Mouse (Mus musculus): ENCODE results near the gene Necab3. TPM values are rescaled to one million over a fixed set of nuclear protein-coding genes. Genes with fewer than 3 reads are reported as not detected.

The Necab3 gene
- polyA plus RNA-seq, 1 experiment from 2014 or later = 2.8 TPM

GRCm38 (mm10) chr2:154549886-154550189, 8.9 kb downstream of the Necab3 start:
- peak overlapping the region; percentile 90 for H3K4me2 ChIP-seq (replicated peaks; ENCODE audit: low read depth, low read length)
- ATAC-seq (ENCODE audit: low FRiP score, low TSS enrichment) = no peak

GRCm38 (mm10) chr2:154549127-154549885, 9.4 kb downstream of the Necab3 start:
- no peaks in the 10 kb centered on the region for H3K36me3 ChIP-seq (ENCODE audit: insufficient read depth, low read length)
- H3K9ac ChIP-seq (replicated peaks; ENCODE audit: low read length) = peak overlapping the region; percentile 56
- H3K9me3 ChIP-seq (ENCODE audit: low read length) = no peaks in the 10 kb centered on the region
- WGBS = 4% methylated on average over 40 of the region's 48 CpGs
- H3K27ac ChIP-seq (ENCODE audit: low read length) = no peak overlapping the region
- peak; percentile 61; the same call in 1 of the 2 replicates for ATAC-seq (ENCODE audit: low FRiP score, low TSS enrichment)
- peak overlapping the region; percentile 90 for H3K4me2 ChIP-seq (replicated peaks; ENCODE audit: low read depth, low read length)
- peaks cover 25% of the 10 kb centered on the region for H3K27me3 ChIP-seq (ENCODE audit: insufficient read depth, low read length)
- peak overlapping the region; percentile 51 for H3K4me3 ChIP-seq (ENCODE audit: low read length)
- peaks cover 24% of the 10 kb centered on the region for H3K4me1 ChIP-seq (ENCODE audit: insufficient read depth, low read length)

More at GRCm38 (mm10) chr2:154549886-154550189, 8.9 kb downstream of the Necab3 start:
- peaks cover 24% of the 10 kb centered on the region for H3K4me1 ChIP-seq (ENCODE audit: insufficient read depth, low read length)
- 22% methylated on average over 15 of the region's 20 CpGs for WGBS
- H3K9me3 ChIP-seq (ENCODE audit: low read length) = no peaks in the 10 kb centered on the region
- H3K36me3 ChIP-seq (ENCODE audit: insufficient read depth, low read length) = no peaks in the 10 kb centered on the region
- H3K4me3 ChIP-seq (ENCODE audit: low read length) = peak overlapping the region; percentile 51
- peaks cover 25% of the 10 kb centered on the region for H3K27me3 ChIP-seq (ENCODE audit: insufficient read depth, low read length)
- H3K27ac ChIP-seq (ENCODE audit: low read length) = no peak overlapping the region
- H3K9ac ChIP-seq (replicated peaks; ENCODE audit: low read length) = no peak overlapping the region

GRCm38 (mm10) chr2:154548688-154549087, 10.0 kb downstream of the Necab3 start:
- ATAC-seq (ENCODE audit: low FRiP score, low TSS enrichment) = 0 out of 2 replicates have a peak, but pooled peaks have one; percentile 20
- Histone ChIP-seq H3K27me3 (ENCODE audit: insufficient read depth, low read length) (peaks cover 25% of the 10 kb centered on the region), H3K36me3 (ENCODE audit: insufficient read depth, low read length) (no peaks in the 10 kb centered on the region), H3K4me2 (replicated peaks; ENCODE audit: low read depth, low read length) (no peak overlapping the region), H3K4me1 (ENCODE audit: insufficient read depth, low read length) (peaks cover 24% of the 10 kb centered on the region), H3K9ac (replicated peaks; ENCODE audit: low read length) (no peak overlapping the region), H3K9me3 (ENCODE audit: low read length) (no peaks in the 10 kb centered on the region), H3K4me3 (ENCODE audit: low read length) (no peak overlapping the region), H3K27ac (ENCODE audit: low read length) (no peak overlapping the region)
- 56% methylated on average over 3 of the region's 3 CpGs for WGBS

GRCm38 (mm10) chr2:154546711-154547110, 12.0 kb downstream of the Necab3 start, which contains the start of gene 1700003F12Rik:
Gene 1700003F12Rik (plus strand): TSS chr2:154547085.
- no peak within 1 kb of the TSS for H3K4me2 ChIP-seq (replicated peaks; ENCODE audit: low read depth, low read length)
- H3K27me3 ChIP-seq (ENCODE audit: insufficient read depth, low read length) = peaks cover 17% of the 10 kb centered on the region
- no peaks in the 10 kb centered on the region for H3K9me3 ChIP-seq (ENCODE audit: low read length)
- no peak for ATAC-seq (ENCODE audit: low FRiP score, low TSS enrichment)
- no peak within 1 kb of the TSS for H3K27ac ChIP-seq (ENCODE audit: low read length)
- peaks cover 17% of the 10 kb centered on the region for H3K4me1 ChIP-seq (ENCODE audit: insufficient read depth, low read length)
- no peak within 1 kb of the TSS for H3K4me3 ChIP-seq (ENCODE audit: low read length)
- H3K9ac ChIP-seq (replicated peaks; ENCODE audit: low read length) = no peak within 1 kb of the TSS
- no peaks in the 10 kb centered on the region for H3K36me3 ChIP-seq (ENCODE audit: insufficient read depth, low read length)
- 89% methylated on average over 10 of the region's 10 CpGs for WGBS

GRCm38 (mm10) chr2:154543567-154544347, 14.9 kb downstream of the Necab3 start:
- H3K27me3 ChIP-seq (ENCODE audit: insufficient read depth, low read length) = no peaks in the 10 kb centered on the region
- H3K9ac ChIP-seq (replicated peaks; ENCODE audit: low read length) = no peak overlapping the region
- 0 out of 2 replicates have a peak, but pooled peaks cover 5% of the 10 kb centered on the region for H3K36me3 ChIP-seq (ENCODE audit: insufficient read depth, low read length)
- 85% methylated on average over 9 of the region's 9 CpGs for WGBS
- peaks cover 3% of the 10 kb centered on the region; the same call in 1 of the 2 replicates for H3K4me1 ChIP-seq (ENCODE audit: insufficient read depth, low read length)
- H3K9me3 ChIP-seq (ENCODE audit: low read length) = no peaks in the 10 kb centered on the region; the same call in 1 of the 2 replicates
- no peak overlapping the region for H3K4me3 ChIP-seq (ENCODE audit: low read length)
- no peak for ATAC-seq (ENCODE audit: low FRiP score, low TSS enrichment)
- no peak overlapping the region for H3K4me2 ChIP-seq (replicated peaks; ENCODE audit: low read depth, low read length)
- no peak overlapping the region for H3K27ac ChIP-seq (ENCODE audit: low read length)

- no peak for ATAC-seq (ENCODE audit: low FRiP score, low TSS enrichment)
- H3K9ac ChIP-seq (replicated peaks; ENCODE audit: low read length) = no peak overlapping the region
- WGBS = 89% methylated on average over 2 of the region's 2 CpGs
Observed at GRCm38 (mm10) chr2:154541630-154542029, 17.1 kb downstream of the Necab3 start.

GRCm38 (mm10) chr2:154539720-154540119, 19.0 kb downstream of the Necab3 start:
- Histone ChIP-seq H3K4me1 (ENCODE audit: insufficient read depth, low read length) (no peaks in the 10 kb centered on the region), H3K9me3 (ENCODE audit: low read length) (no peaks in the 10 kb centered on the region; the same call in 1 of the 2 replicates), H3K27me3 (ENCODE audit: insufficient read depth, low read length) (no peaks in the 10 kb centered on the region), H3K36me3 (ENCODE audit: insufficient read depth, low read length) (peaks cover 27% of the 10 kb centered on the region), H3K9ac (replicated peaks; ENCODE audit: low read length) (no peak overlapping the region), H3K4me2 (replicated peaks; ENCODE audit: low read depth, low read length) (no peak overlapping the region), H3K4me3 (ENCODE audit: low read length) (no peak overlapping the region), H3K27ac (ENCODE audit: low read length) (no peak overlapping the region)
- WGBS = 78% methylated on average over 3 of the region's 3 CpGs
- ATAC-seq (ENCODE audit: low FRiP score, low TSS enrichment) = no peak

More at GRCm38 (mm10) chr2:154541630-154542029, 17.1 kb downstream of the Necab3 start:
- Histone ChIP-seq H3K4me2 (replicated peaks; ENCODE audit: low read depth, low read length) (no peak overlapping the region), H3K36me3 (ENCODE audit: insufficient read depth, low read length) (peaks cover 15% of the 10 kb centered on the region), H3K27me3 (ENCODE audit: insufficient read depth, low read length) (no peaks in the 10 kb centered on the region), H3K9me3 (ENCODE audit: low read length) (no peaks in the 10 kb centered on the region; the same call in 1 of the 2 replicates), H3K4me1 (ENCODE audit: insufficient read depth, low read length) (no peaks in the 10 kb centered on the region), H3K4me3 (ENCODE audit: low read length) (no peak overlapping the region), H3K27ac (ENCODE audit: low read length) (no peak overlapping the region)

GRCm38 (mm10) chr2:154538710-154539109, 20.0 kb downstream of the Necab3 start:
- Histone ChIP-seq H3K36me3 (ENCODE audit: insufficient read depth, low read length) (peaks cover 30% of the 10 kb centered on the region), H3K27ac (ENCODE audit: low read length) (no peak overlapping the region), H3K4me3 (ENCODE audit: low read length) (no peak overlapping the region), H3K9ac (replicated peaks; ENCODE audit: low read length) (no peak overlapping the region), H3K27me3 (ENCODE audit: insufficient read depth, low read length) (no peaks in the 10 kb centered on the region), H3K4me1 (ENCODE audit: insufficient read depth, low read length) (no peaks in the 10 kb centered on the region), H3K9me3 (ENCODE audit: low read length) (no peaks in the 10 kb centered on the region; the same call in 1 of the 2 replicates), H3K4me2 (replicated peaks; ENCODE audit: low read depth, low read length) (no peak overlapping the region)
- ATAC-seq (ENCODE audit: low FRiP score, low TSS enrichment) = no peak
- WGBS = 63% methylated on average over 3 of the region's 3 CpGs

GRCm38 (mm10) chr2:154538310-154538709, 20.4 kb downstream of the Necab3 start:
- Histone ChIP-seq H3K27ac (ENCODE audit: low read length) (no peak overlapping the region), H3K9ac (replicated peaks; ENCODE audit: low read length) (0 out of 2 replicates have a peak overlapping the region, but pooled peaks have one; percentile 23), H3K4me2 (replicated peaks; ENCODE audit: low read depth, low read length) (no peak overlapping the region), H3K4me3 (ENCODE audit: low read length) (no peak overlapping the region), H3K36me3 (ENCODE audit: insufficient read depth, low read length) (peaks cover 32% of the 10 kb centered on the region), H3K27me3 (ENCODE audit: insufficient read depth, low read length) (no peaks in the 10 kb centered on the region), H3K4me1 (ENCODE audit: insufficient read depth, low read length) (no peaks in the 10 kb centered on the region), H3K9me3 (ENCODE audit: low read length) (no peaks in the 10 kb centered on the region; the same call in 1 of the 2 replicates)
- 69% methylated on average over 2 of the region's 2 CpGs for WGBS
- no peak for ATAC-seq (ENCODE audit: low FRiP score, low TSS enrichment)

All from kidney, embryonic 16.5 days (tissue).